Mouse (Mus musculus) heart, embryonic 12.5 days (tissue): ENCODE results near the gene Map3k6. TPM values are rescaled to one million over a fixed set of nuclear protein-coding genes. Genes with fewer than 3 reads are reported as not detected.

Experiments used
- ATAC-seq: fragments of 200-750 bp; cut with Nextera tagmentation; 2 replicates; pipeline ENCODE4 v1.8.0; 2017; ENCODE audit warnings: moderate TSS enrichment, moderate library complexity; ENCODE audit not compliant: insufficient number of reproducible peaks, low FRiP score
- H3K27ac ChIP-seq: fragments of 300-500 bp; sonication (generic); 2 replicates; pipeline ENCODE4 v1.5.1; 2016; ENCODE audit warnings: mild to moderate bottlenecking, moderate library complexity; ENCODE audit not compliant: poor library complexity, severe bottlenecking
- H3K27me3 ChIP-seq: fragments of 300-500 bp; sonication (generic); replicated peaks from 2 replicates; pipeline ENCODE4 v1.6.1; 2016; ENCODE audit warnings: mild to moderate bottlenecking, moderate library complexity
- H3K36me3 ChIP-seq: fragments of 300-500 bp; sonication (generic); 2 replicates; pipeline ENCODE4 v1.6.1; 2016; ENCODE audit warnings: mild to moderate bottlenecking, moderate library complexity
- H3K4me1 ChIP-seq: fragments of 300-500 bp; sonication (generic); replicated peaks from 2 replicates; pipeline ENCODE4 v1.6.1; 2016; ENCODE audit warnings: mild to moderate bottlenecking
- H3K4me2 ChIP-seq: fragments of 300-500 bp; sonication (generic); 2 replicates; pipeline ENCODE4 v1.6.1; 2016; ENCODE audit warnings: mild to moderate bottlenecking, moderate library complexity
- H3K4me3 ChIP-seq: fragments of 300-500 bp; sonication (generic); 2 replicates; pipeline ENCODE4 v1.5.1; 2016; ENCODE audit warnings: mild to moderate bottlenecking
- H3K9ac ChIP-seq: fragments of 300-500 bp; sonication (generic); 2 replicates; pipeline ENCODE4 v1.6.1; 2016; ENCODE audit warnings: mild to moderate bottlenecking, moderate library complexity
- H3K9me3 ChIP-seq: fragments of 300-500 bp; sonication (generic); replicated peaks from 2 replicates; pipeline ENCODE4 v1.6.1; 2016; ENCODE audit warnings: mild to moderate bottlenecking, moderate library complexity
- WGBS: fragments of 180-500 bp; shearing (Covaris S2); methylation state at CpG from one replicate; pipeline ENCODE4 v1.1.7; 2016; 5-methylcytosine and 5-hydroxymethylcytosine counted together
- polyA plus RNA-seq: library from polyadenylated mRNA; unstranded; fragments of >200 nt; fragmentation: Nextera tagmentation; extraction: Ambion mirVana; gene quantifications from 2 replicates; pipeline ENCODE4 v1.2.1, GENCODE M21; 2016

The Map3k6 gene
- polyA plus RNA-seq, 1 experiment from 2014 or later, result 3.2 TPM

GRCm38 (mm10) chr4:133252089-133252488 lies 11.5 kb downstream of the Map3k6 start:
- 43% methylated on average over 4 of the region's 4 CpGs for WGBS
- ATAC-seq, result no peak
- Histone ChIP-seq H3K36me3 (no peaks in the 10 kb centered on the region), H3K4me2 (no peak overlapping the region), H3K9me3 (no peaks in the 10 kb centered on the region), H3K27ac (no peak overlapping the region), H3K4me3 (no peak overlapping the region), H3K27me3 (peaks cover 98% of the 10 kb centered on the region), H3K9ac (no peak overlapping the region), H3K4me1 (peaks cover 19% of the 10 kb centered on the region)

DNA sequence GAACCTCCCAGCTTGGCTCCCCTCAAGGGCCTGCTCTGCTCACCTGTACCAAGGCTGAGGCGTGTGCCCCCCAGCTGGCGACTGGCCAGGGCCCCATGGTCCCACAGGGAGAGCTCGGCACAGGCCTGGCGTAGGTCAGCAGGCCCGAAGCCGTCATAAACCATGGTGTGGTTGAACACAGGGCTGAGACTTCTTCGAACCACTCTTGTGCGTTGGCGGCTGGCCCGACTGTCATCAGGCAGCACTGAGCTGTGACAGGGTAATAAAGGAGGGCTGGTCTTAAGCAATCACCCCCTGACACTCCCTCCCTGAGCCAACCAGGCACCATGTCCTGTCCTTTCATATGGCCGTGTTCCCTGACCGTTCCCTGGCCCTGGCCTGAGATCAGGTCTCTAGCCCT lies 12.8 kb downstream of the Map3k6 start:
- WGBS, result 82% methylated on average over 12 of the region's 12 CpGs
- Histone ChIP-seq H3K9me3 (no peaks in the 10 kb centered on the region), H3K4me3 (no peak overlapping the region), H3K4me2 (no peak overlapping the region), H3K36me3 (no peaks in the 10 kb centered on the region), H3K27me3 (peaks cover 96% of the 10 kb centered on the region), H3K9ac (no peak overlapping the region), H3K27ac (no peak overlapping the region), H3K4me1 (peaks cover 16% of the 10 kb centered on the region)
- ATAC-seq, result no peak

GRCm38 (mm10) chr4:133255392-133255791 lies 14.8 kb downstream of the Map3k6 start:
- H3K4me1 ChIP-seq, result peaks cover 15% of the 10 kb centered on the region
- H3K9me3 ChIP-seq, result no peaks in the 10 kb centered on the region
- WGBS, result 39% methylated on average over 6 of the region's 6 CpGs
- no peak overlapping the region for H3K27ac ChIP-seq
- no peaks in the 10 kb centered on the region for H3K36me3 ChIP-seq
- no peak overlapping the region for H3K9ac ChIP-seq
- no peak overlapping the region for H3K4me3 ChIP-seq
- H3K27me3 ChIP-seq, result peaks cover 87% of the 10 kb centered on the region
- H3K4me2 ChIP-seq, result no peak overlapping the region
- ATAC-seq, result no peak

DNA sequence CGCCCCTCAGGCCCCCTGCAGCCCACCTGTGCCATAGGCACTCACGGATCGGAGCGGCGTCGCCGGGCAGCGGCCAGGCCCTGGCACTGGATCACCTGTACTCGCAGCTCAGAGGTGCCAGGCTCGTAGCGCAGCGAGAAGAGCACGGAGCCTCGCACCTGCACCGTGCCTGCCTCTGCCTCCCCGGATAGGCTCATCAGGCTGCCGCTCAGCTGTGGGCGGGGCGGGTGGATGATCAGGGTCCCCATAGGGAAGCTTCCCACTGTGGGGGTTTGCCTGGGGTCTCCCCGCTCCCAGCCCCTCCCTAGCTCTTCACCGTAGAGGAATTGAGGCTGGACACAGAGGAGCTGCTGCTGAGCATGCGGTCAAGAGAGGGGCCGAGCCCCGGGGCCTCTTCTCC lies 16.2 kb downstream of the Map3k6 start:
- no peak for ATAC-seq
- peaks cover 73% of the 10 kb centered on the region for H3K27me3 ChIP-seq
- H3K36me3 ChIP-seq, result no peaks in the 10 kb centered on the region
- 0 out of 2 replicates have a peak, but pooled peaks cover 3% of the 10 kb centered on the region for H3K4me1 ChIP-seq
- no peak overlapping the region for H3K27ac ChIP-seq
- H3K9ac ChIP-seq, result no peak overlapping the region
- no peak overlapping the region for H3K4me3 ChIP-seq
- H3K9me3 ChIP-seq, result no peaks in the 10 kb centered on the region
- WGBS, result 16% methylated on average over 24 of the region's 24 CpGs
- H3K4me2 ChIP-seq, result peak overlapping the region; percentile 4

- Histone ChIP-seq H3K4me3 (no peak overlapping the region), H3K36me3 (no peaks in the 10 kb centered on the region), H3K4me1 (0 out of 2 replicates have a peak, but pooled peaks cover 3% of the 10 kb centered on the region), H3K27me3 (peaks cover 68% of the 10 kb centered on the region), H3K27ac (no peak overlapping the region), H3K9me3 (no peaks in the 10 kb centered on the region), H3K4me2 (no peak overlapping the region), H3K9ac (no peak overlapping the region)
- WGBS, result 30% methylated on average over 12 of the region's 12 CpGs
- no peak for ATAC-seq
These were observed 16.6 kb downstream of the Map3k6 start for GRCm38 (mm10) chr4:133257230-133257629.

- Histone ChIP-seq H3K9me3 (no peaks in the 10 kb centered on the region), H3K36me3 (no peaks in the 10 kb centered on the region), H3K27me3 (peaks cover 62% of the 10 kb centered on the region), H3K27ac (no peak overlapping the region), H3K4me1 (0 out of 2 replicates have a peak, but pooled peaks cover 3% of the 10 kb centered on the region), H3K9ac (no peak overlapping the region), H3K4me2 (no peak overlapping the region), H3K4me3 (no peak overlapping the region)
- ATAC-seq, result 0 out of 2 replicates have a peak, but pooled peaks have one; percentile 27
- WGBS, result 75% methylated on average over 12 of the region's 12 CpGs
These were observed 17.3 kb downstream of the Map3k6 start for GRCm38 (mm10) chr4:133257798-133258408.

- peaks cover 24% of the 10 kb centered on the region for H3K27me3 ChIP-seq
- ATAC-seq, result no peak
- H3K27ac ChIP-seq, result no peak overlapping the region
- no peak overlapping the region for H3K4me3 ChIP-seq
- H3K4me1 ChIP-seq, result 0 out of 2 replicates have a peak, but pooled peaks cover 1% of the 10 kb centered on the region
- no peak overlapping the region for H3K9ac ChIP-seq
- peaks cover 8% of the 10 kb centered on the region; the same call in 1 of the 2 replicates for H3K9me3 ChIP-seq
- WGBS, result 44% methylated on average over 10 of the region's 10 CpGs
- peaks cover 31% of the 10 kb centered on the region for H3K36me3 ChIP-seq
- H3K4me2 ChIP-seq, result no peak overlapping the region
These were observed 21.2 kb downstream of the Map3k6 start for GRCm38 (mm10) chr4:133261641-133262374.

DNA sequence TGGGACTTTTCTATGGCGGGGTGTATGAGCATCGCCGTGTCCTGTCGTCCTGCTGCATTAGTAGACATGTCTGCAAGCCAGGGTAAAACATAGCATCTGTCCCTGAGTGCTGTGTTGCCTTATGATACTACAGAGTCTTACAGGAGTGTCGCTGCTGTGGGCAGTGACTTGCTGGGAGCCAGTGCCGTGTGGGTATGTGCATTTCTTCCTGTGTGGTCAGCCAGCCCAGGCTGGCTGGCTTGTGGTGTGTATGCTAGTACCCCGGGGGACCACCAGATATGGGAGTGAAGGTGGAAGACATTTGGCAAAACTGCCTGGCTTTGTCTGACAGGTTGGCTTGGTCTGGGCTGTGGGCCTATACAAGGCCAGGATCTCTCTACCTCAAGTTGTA lies 21.8 kb downstream of the Map3k6 start:
- Histone ChIP-seq H3K36me3 (peaks cover 36% of the 10 kb centered on the region), H3K9ac (no peak overlapping the region), H3K9me3 (peaks cover 8% of the 10 kb centered on the region; the same call in 1 of the 2 replicates), H3K27ac (no peak overlapping the region), H3K4me1 (no peaks in the 10 kb centered on the region), H3K4me3 (no peak overlapping the region), H3K4me2 (no peak overlapping the region), H3K27me3 (peaks cover 18% of the 10 kb centered on the region)
- 64% methylated on average over 7 of the region's 7 CpGs for WGBS
- ATAC-seq, result no peak

DNA sequence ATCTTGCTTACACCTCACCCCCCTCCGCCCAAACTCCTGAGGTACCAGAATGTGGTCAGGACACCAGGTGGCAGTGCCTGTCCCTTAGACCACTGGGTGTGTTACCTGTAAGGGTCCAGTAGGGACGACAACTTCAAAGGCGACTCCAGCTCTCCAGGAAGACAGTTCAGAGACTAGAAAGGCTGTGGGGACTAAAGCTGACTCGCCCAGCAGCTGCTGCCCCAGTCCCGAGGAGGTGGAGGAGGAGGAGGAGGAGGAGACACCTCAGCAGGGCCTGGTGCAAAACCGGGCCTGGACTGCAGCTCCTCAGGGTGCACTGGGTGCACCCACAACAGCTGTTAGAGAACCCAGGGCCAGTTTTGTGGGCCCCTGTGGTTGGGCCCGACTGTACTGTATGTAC lies 22.3 kb downstream of the Map3k6 start, which contains the start of gene Sytl1:
TSS of gene Sytl1 (minus strand) at position 232 of the 400 bp plus-strand sequence.
- no peaks in the 10 kb centered on the region for H3K4me1 ChIP-seq
- peaks cover 41% of the 10 kb centered on the region for H3K36me3 ChIP-seq
- H3K4me2 ChIP-seq, result no peak within 1 kb of the TSS
- peaks cover 13% of the 10 kb centered on the region for H3K27me3 ChIP-seq
- H3K4me3 ChIP-seq, result no peak within 1 kb of the TSS
- peaks cover 8% of the 10 kb centered on the region; the same call in 1 of the 2 replicates for H3K9me3 ChIP-seq
- no peak within 1 kb of the TSS for H3K9ac ChIP-seq
- no peak within 1 kb of the TSS for H3K27ac ChIP-seq
- no peak for ATAC-seq
- 43% methylated on average over 7 of the region's 7 CpGs for WGBS

- Histone ChIP-seq H3K4me2 (no peak overlapping the region), H3K36me3 (peaks cover 50% of the 10 kb centered on the region), H3K9ac (no peak overlapping the region), H3K27me3 (peaks cover 7% of the 10 kb centered on the region), H3K4me1 (no peaks in the 10 kb centered on the region), H3K27ac (no peak overlapping the region), H3K9me3 (peaks cover 8% of the 10 kb centered on the region; the same call in 1 of the 2 replicates), H3K4me3 (no peak overlapping the region)
- no peak for ATAC-seq
- WGBS, result 88% methylated on average over 5 of the region's 5 CpGs
These were observed 23.1 kb downstream of the Map3k6 start for GRCm38 (mm10) chr4:133263756-133264155.

- WGBS, result 91% methylated on average over 2 of the region's 2 CpGs
- H3K9ac ChIP-seq, result no peak overlapping the region
- no peaks in the 10 kb centered on the region; the same call in 1 of the 2 replicates for H3K27me3 ChIP-seq
- H3K27ac ChIP-seq, result no peak overlapping the region
- H3K4me3 ChIP-seq, result no peak overlapping the region
- no peak for ATAC-seq
- H3K9me3 ChIP-seq, result peaks cover 8% of the 10 kb centered on the region; the same call in 1 of the 2 replicates
- H3K4me1 ChIP-seq, result no peaks in the 10 kb centered on the region
- no peak overlapping the region for H3K4me2 ChIP-seq
- peaks cover 58% of the 10 kb centered on the region for H3K36me3 ChIP-seq
These were observed 23.9 kb downstream of the Map3k6 start for GRCm38 (mm10) chr4:133264559-133264958.
